Mouse (Mus musculus) NIH3T3 (cell line): Measurements from ENCODE around the gene Unc5cl.

Experiments used
- DNase-seq: peaks from one replicate; pipeline ENCODE4 v3.0.0-alpha.2; 2012; ENCODE audit warnings: low read depth

Gene Unc5cl

DNA sequence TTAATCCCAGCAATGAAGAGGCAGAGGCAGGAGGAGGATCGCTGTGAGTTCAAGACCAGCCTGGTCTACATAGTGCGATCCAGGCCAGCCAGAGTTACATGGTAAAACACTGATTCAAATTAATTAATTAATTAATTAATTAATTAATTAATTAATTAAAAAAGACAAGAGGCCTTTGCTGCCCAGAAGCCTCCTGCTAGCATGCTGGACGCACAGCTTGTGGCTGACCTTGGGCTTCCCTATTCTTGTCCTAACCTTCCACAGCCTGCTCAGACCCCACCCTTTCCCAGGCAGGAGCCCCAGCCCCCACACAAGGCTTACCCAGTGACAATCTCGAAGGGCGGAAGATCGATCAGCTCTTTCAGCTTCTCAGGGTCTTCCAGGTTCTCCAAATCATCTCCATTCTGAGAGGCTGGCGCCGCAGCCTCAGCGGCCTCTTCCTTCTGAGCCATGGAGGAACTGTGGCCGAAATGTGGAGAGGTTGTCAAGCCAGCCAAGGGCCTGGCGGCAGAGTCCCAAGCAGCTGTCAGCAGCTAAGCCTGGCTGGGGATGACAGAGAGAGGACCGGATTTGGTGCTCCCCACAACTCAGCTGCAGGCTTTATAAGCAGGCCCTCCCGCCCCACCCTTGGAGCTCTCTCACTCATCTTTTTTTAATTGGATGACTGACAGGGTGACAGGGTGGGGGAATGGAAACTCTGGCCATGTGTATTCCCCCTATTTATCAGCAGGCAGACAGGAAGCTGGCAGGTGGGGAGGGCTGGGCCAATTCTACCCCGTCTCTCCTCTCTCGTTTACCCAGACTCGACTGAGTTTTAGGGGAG lies 22.3 kb upstream of the Unc5cl start, which contains the start of gene Apobec2:
Gene Apobec2 (minus strand): TSS at position 773 of the 823 bp plus-strand sequence.
- no peak for DNase-seq

- DNase-seq = no peak
These were observed 21.6 kb upstream of the Unc5cl start for GRCm38 (mm10) chr17:48433006-48433655.

- DNase-seq = no peak
These were observed 20.9 kb upstream of the Unc5cl start for GRCm38 (mm10) chr17:48433689-48434330.

DNA sequence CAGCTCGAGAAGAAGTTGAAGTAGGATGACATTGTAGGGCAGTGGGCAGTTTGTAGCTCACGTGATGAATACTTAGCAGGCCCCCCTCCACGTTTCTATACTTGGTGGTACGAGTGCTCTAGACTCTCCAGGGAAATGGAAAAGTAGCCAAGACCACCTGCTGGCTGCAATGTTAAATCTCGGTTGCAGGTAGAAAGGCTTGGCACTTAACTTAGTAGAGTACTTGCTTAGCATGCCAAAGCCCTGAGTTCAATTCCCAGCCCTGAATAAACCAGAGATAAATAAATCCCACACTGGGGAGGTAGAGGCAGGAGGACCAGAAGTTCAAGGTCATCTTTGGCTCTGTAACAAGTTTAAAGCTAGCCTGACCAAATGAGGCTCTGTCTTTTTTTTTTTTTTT lies 20.2 kb upstream of the Unc5cl start:
- DNase-seq = no peak

DNA sequence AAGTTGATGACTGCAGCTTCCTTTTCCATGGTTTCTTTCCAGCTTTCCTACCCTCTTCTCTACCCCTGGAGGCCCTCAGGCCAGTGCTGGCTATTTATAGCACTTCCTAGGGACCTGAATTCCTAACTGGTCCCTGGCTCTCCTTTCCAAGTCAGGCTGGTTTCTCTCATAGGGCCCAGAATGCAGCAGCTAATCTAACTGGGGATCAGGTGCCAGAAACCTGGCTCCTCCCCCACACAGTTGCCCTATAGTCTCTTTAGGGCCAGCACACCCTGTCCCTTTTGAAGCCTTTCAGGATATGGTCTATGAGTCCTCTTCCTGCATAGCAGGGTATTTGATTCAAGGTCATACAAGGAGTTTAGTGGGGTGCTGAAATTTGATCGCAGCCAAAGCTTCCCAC lies 18.2 kb upstream of the Unc5cl start:
- DNase-seq = no peak

DNA sequence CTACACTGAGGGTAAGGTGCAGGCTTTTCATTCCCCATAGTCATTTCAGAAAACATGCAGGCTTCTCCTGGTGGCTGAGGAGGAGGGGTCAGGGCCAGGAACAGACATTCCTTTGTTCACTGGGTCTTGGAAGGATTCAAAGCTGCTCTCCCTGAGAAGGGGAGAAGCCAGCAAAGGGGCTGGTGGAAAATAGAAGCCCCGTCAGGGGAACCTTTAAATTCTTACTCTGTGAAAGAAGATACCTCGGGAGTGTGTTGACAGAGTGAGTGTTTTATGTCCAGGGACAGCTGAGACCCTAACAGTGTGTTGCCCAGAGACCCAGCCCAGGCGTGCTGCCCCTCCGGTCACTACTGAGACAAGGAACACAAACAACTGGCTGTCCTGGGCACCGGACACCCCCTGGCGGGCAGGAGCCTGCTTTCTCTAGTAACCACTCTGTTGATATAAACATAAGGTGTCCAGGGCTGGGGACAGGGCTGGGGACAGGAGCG lies 17.2 kb upstream of the Unc5cl start:
- no peak for DNase-seq

DNA sequence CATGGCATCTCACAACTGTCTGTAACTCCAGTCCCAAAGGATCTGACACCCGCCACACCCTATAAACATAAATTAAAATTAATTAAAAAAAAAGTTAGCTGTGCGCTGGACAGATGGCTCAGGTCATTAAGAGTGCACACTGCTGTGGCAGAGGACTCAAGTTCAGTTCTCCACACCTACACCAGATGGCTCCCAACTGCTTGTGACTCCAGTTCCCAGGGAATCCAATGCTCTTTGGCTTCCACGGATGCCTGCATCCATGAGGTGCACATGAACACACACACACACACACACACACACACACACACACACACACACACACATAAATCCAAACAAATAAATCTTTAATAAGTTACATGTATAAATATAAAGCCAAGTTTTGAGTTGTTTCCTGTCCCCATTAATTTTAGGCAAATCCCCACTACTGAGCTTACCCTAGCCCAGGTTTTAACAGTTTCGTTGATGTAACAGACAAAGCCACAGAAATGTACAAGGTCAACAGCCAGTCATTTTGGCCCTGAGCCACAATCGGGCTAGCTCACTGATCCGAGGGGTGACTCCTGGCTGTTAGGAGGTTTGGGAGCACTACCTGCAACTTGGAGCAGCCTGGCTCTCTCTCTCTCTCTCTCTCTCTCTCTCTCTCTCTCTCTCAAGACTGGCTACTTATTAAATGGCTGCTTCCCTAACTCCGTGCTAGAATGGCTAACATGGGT lies 11.8 kb upstream of the Unc5cl start:
- DNase-seq = peak; percentile 39

DNA sequence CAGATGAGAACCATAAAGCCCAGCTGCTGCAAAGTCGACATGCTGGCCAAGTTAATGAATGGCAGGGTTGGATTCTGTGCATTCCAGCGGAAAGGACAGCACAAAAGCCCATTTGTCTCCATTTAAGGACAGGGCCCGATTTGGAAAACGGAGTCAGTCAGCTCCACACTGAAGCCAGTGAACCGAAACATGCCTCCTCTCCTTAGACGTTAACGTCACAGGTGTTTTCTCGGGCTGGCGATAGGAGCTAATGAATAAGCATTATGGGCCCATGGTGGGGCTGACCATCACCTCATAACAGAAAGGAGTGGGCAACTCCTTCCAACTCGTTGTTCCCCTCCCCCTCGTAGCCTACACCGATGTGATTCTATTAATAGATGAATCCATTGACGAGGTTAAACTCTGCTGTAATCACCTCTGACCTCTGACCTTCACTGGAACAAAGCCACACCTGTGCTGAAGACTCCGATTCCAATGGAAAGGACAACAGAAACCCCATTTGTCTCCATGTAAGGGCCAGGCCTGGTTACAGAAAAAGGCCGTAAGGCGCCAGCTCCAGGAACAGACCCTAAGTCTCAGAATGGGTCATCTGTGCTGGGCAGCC lies 11.1 kb upstream of the Unc5cl start:
- DNase-seq = no peak

GRCm38 (mm10) chr17:48447675-48448074 lies 7.0 kb upstream of the Unc5cl start:
- peak; percentile 55 for DNase-seq

GRCm38 (mm10) chr17:48450666-48451352 lies 3.9 kb upstream of the Unc5cl start:
- no peak for DNase-seq

- no peak for DNase-seq
These were observed 3.4 kb upstream of the Unc5cl start, which contains the start of gene Tspo2 for GRCm38 (mm10) chr17:48451353-48451675. TSS of gene Tspo2 (minus strand) at chr17:48451522.

DNA sequence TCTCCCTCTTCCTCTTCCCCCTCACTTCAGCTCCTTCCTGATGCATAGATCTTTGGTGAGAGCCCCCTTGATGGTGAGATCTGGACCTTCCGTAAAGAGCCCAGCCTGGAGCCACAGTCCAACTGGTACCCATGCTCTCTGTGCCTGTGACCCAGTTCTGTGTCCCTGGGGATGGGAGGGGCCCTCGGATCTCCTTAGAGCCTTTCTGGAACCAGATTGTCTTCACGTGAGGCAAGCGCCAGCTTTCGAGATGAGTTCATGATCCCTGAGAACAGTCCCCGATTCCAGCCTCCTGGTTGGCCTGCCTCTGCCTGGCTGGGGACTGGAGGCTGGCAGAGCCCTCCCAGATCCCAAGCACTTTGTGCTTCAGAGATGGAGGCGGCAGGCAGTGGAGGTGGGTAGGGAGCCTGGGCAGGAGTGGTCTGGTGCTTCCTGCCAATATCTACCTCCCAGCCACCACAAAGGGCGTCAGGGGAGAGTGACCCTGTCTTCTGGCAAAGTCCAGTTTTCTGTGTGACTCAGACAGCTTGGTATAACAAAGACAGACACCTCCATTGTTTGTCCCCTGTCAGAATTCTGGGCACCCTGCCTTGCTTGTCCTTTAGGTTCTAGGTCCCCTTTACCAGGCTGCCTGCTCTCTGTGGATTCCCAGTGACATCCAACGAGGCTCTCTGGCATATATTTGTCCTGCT lies 2.8 kb upstream of the Unc5cl start:
- DNase-seq = no peak

GRCm38 (mm10) chr17:48453489-48453888 lies 1.2 kb upstream of the Unc5cl start:
- DNase-seq = no peak

DNA sequence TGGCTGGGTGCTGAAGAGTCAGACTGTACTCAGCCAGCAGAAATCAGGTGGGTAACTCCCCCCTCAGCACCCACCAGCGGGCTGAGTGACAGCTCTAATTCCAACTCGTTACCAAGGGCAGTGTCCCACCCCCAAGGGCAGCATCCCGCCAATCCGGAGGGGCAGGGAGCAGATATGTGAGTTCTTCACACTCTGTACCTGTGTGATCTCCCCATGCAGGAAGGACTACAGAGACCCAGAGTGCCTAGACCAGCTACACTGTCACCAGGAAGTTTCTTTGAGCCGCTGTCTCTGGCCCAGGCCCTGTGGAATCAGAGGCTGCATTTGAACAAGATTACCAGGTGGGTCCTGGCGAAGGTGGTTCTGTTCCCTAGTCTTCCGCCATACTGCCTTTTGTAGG lies 511 bp upstream of the Unc5cl start:
- no peak for DNase-seq

GRCm38 (mm10) chr17:48455955-48456354 lies 1.3 kb downstream of the Unc5cl start:
- no peak for DNase-seq

GRCm38 (mm10) chr17:48457971-48458653 lies 3.4 kb downstream of the Unc5cl start:
- no peak for DNase-seq

- no peak for DNase-seq
These were observed 7.4 kb downstream of the Unc5cl start for GRCm38 (mm10) chr17:48462096-48462495.

- DNase-seq = no peak
These were observed 8.7 kb downstream of the Unc5cl start for GRCm38 (mm10) chr17:48463391-48463790.

GRCm38 (mm10) chr17:48466769-48467394 lies 12.2 kb downstream of the Unc5cl start:
- no peak for DNase-seq
